Mouse (Mus musculus): ENCODE data around the gene Prdx5. TPM values are rescaled to one million over a fixed set of nuclear protein-coding genes. Genes with fewer than 3 reads are reported as not detected.

The Prdx5 gene
- polyA plus RNA-seq, 1 experiment from 2014 or later: 117 TPM

GRCm38 (mm10) chr19:6932018-6932417 lies 22.1 kb upstream of the Prdx5 start:
- no peak for ATAC-seq (replicated peaks; ENCODE audit: low FRiP score)
- Histone ChIP-seq H3K4me1 (replicated peaks; ENCODE audit: control insufficient read depth, insufficient read depth, low read length) (peaks cover under 1% of the 10 kb centered on the region; the same call in 1 of the 2 replicates), H3K4me2 (no peak overlapping the region), H3K9me3 (ENCODE audit: control insufficient read depth, low read length) (no peaks in the 10 kb centered on the region), H3K27me3 (replicated peaks; ENCODE audit: control insufficient read depth, insufficient read depth, low read length) (peaks cover 89% of the 10 kb centered on the region), H3K27ac (ENCODE audit: low read depth, low read length) (no peak overlapping the region), H3K36me3 (ENCODE audit: control insufficient read depth, insufficient read depth, low read length) (no peaks in the 10 kb centered on the region), H3K4me3 (ENCODE audit: low read depth, low read length) (no peak overlapping the region), H3K9ac (ENCODE audit: low read depth, low read length) (no peak overlapping the region)
- no peak for DNase-seq (ENCODE audit: low spot score)
- WGBS: 54% methylated on average over 1 of the region's 1 CpGs

- Histone ChIP-seq H3K27me3 (replicated peaks; ENCODE audit: control insufficient read depth, insufficient read depth, low read length) (peaks cover 96% of the 10 kb centered on the region), H3K4me3 (ENCODE audit: low read depth, low read length) (no peak overlapping the region), H3K36me3 (ENCODE audit: control insufficient read depth, insufficient read depth, low read length) (no peaks in the 10 kb centered on the region), H3K4me2 (no peak overlapping the region), H3K9me3 (ENCODE audit: control insufficient read depth, low read length) (no peaks in the 10 kb centered on the region), H3K9ac (ENCODE audit: low read depth, low read length) (no peak overlapping the region), H3K4me1 (replicated peaks; ENCODE audit: control insufficient read depth, insufficient read depth, low read length) (peaks cover 4% of the 10 kb centered on the region; the same call in 1 of the 2 replicates), H3K27ac (ENCODE audit: low read depth, low read length) (no peak overlapping the region)
- no peak for DNase-seq (ENCODE audit: low spot score)
- WGBS: 0% methylated on average over 1 of the region's 2 CpGs
- ATAC-seq (replicated peaks; ENCODE audit: low FRiP score): no peak
Measured at GRCm38 (mm10) chr19:6931002-6931401, 21.1 kb upstream of the Prdx5 start.

GRCm38 (mm10) chr19:6928080-6928479 lies 18.2 kb upstream of the Prdx5 start:
- H3K4me1 ChIP-seq (replicated peaks; ENCODE audit: control insufficient read depth, insufficient read depth, low read length): peaks cover 16% of the 10 kb centered on the region
- no peak overlapping the region for H3K9ac ChIP-seq (ENCODE audit: low read depth, low read length)
- no peak for DNase-seq (ENCODE audit: low spot score)
- no peaks in the 10 kb centered on the region for H3K9me3 ChIP-seq (ENCODE audit: control insufficient read depth, low read length)
- H3K27me3 ChIP-seq (replicated peaks; ENCODE audit: control insufficient read depth, insufficient read depth, low read length): peaks cover 93% of the 10 kb centered on the region
- H3K4me2 ChIP-seq: no peak overlapping the region
- ATAC-seq (replicated peaks; ENCODE audit: low FRiP score): no peak
- 14% methylated on average over 9 of the region's 9 CpGs for WGBS
- H3K36me3 ChIP-seq (ENCODE audit: control insufficient read depth, insufficient read depth, low read length): no peaks in the 10 kb centered on the region
- no peak overlapping the region for H3K4me3 ChIP-seq (ENCODE audit: low read depth, low read length)
- H3K27ac ChIP-seq (ENCODE audit: low read depth, low read length): no peak overlapping the region

- Histone ChIP-seq H3K4me1 (replicated peaks; ENCODE audit: control insufficient read depth, insufficient read depth, low read length) (peaks cover 25% of the 10 kb centered on the region), H3K4me2 (peak overlapping the region; percentile 56), H3K4me3 (ENCODE audit: low read depth, low read length) (peak overlapping the region; percentile 29; the same call in 1 of the 2 replicates), H3K9me3 (ENCODE audit: control insufficient read depth, low read length) (no peaks in the 10 kb centered on the region), H3K27me3 (replicated peaks; ENCODE audit: control insufficient read depth, insufficient read depth, low read length) (peaks cover 82% of the 10 kb centered on the region), H3K36me3 (ENCODE audit: control insufficient read depth, insufficient read depth, low read length) (no peaks in the 10 kb centered on the region), H3K9ac (ENCODE audit: low read depth, low read length) (no peak overlapping the region), H3K27ac (ENCODE audit: low read depth, low read length) (no peak overlapping the region)
- 11% methylated on average over 26 of the region's 26 CpGs for WGBS
- no peak for ATAC-seq (replicated peaks; ENCODE audit: low FRiP score)
- peak; percentile 42 for DNase-seq (ENCODE audit: low spot score)
Measured at GRCm38 (mm10) chr19:6926559-6927255, 16.8 kb upstream of the Prdx5 start.

GRCm38 (mm10) chr19:6925611-6926329 lies 15.9 kb upstream of the Prdx5 start:
- no peak for ATAC-seq (replicated peaks; ENCODE audit: low FRiP score)
- WGBS: 15% methylated on average over 39 of the region's 40 CpGs
- H3K9me3 ChIP-seq (ENCODE audit: control insufficient read depth, low read length): no peaks in the 10 kb centered on the region
- no peaks in the 10 kb centered on the region for H3K36me3 ChIP-seq (ENCODE audit: control insufficient read depth, insufficient read depth, low read length)
- peak; percentile 39 for DNase-seq (ENCODE audit: low spot score)
- H3K27ac ChIP-seq (ENCODE audit: low read depth, low read length): no peak overlapping the region
- peak overlapping the region; percentile 53 for H3K4me2 ChIP-seq
- peak overlapping the region; percentile 29 for H3K4me3 ChIP-seq (ENCODE audit: low read depth, low read length)
- peaks cover 27% of the 10 kb centered on the region for H3K4me1 ChIP-seq (replicated peaks; ENCODE audit: control insufficient read depth, insufficient read depth, low read length)
- H3K9ac ChIP-seq (ENCODE audit: low read depth, low read length): no peak overlapping the region
- peaks cover 72% of the 10 kb centered on the region for H3K27me3 ChIP-seq (replicated peaks; ENCODE audit: control insufficient read depth, insufficient read depth, low read length)

GRCm38 (mm10) chr19:6925307-6925573 lies 15.3 kb upstream of the Prdx5 start, which contains the start of gene Catsperz:
TSS of gene Catsperz (minus strand) at chr19:6925380.
- DNase-seq (ENCODE audit: low spot score) (no peak), ATAC-seq (replicated peaks; ENCODE audit: low FRiP score) (no peak)
- Histone ChIP-seq H3K4me1 (replicated peaks; ENCODE audit: control insufficient read depth, insufficient read depth, low read length) (peaks cover 32% of the 10 kb centered on the region), H3K36me3 (ENCODE audit: control insufficient read depth, insufficient read depth, low read length) (no peaks in the 10 kb centered on the region), H3K27me3 (replicated peaks; ENCODE audit: control insufficient read depth, insufficient read depth, low read length) (peaks cover 67% of the 10 kb centered on the region), H3K9me3 (ENCODE audit: control insufficient read depth, low read length) (no peaks in the 10 kb centered on the region), H3K4me3 (ENCODE audit: low read depth, low read length) (peak within 1 kb of the TSS; percentile 29), H3K4me2 (peak within 1 kb of the TSS; percentile 53), H3K27ac (ENCODE audit: low read depth, low read length) (no peak within 1 kb of the TSS), H3K9ac (ENCODE audit: low read depth, low read length) (peak within 1 kb of the TSS; percentile 10; the same call in 1 of the 2 replicates)
- 5% methylated on average over 9 of the region's 9 CpGs for WGBS

GRCm38 (mm10) chr19:6924461-6925306 lies 14.8 kb upstream of the Prdx5 start:
- DNase-seq (ENCODE audit: low spot score): peak; percentile 76
- H3K4me3 ChIP-seq (ENCODE audit: low read depth, low read length): peak overlapping the region; percentile 29
- WGBS: 6% methylated on average over 39 of the region's 39 CpGs

GRCm38 (mm10) chr19:6922901-6923735 lies 13.2 kb upstream of the Prdx5 start:
- peak overlapping the region; percentile 97 for H3K4me2 ChIP-seq
- H3K4me3 ChIP-seq (ENCODE audit: low read depth, low read length): peak overlapping the region; percentile 68; the same call in 1 of the 2 replicates
- no peak overlapping the region for H3K27ac ChIP-seq (ENCODE audit: low read depth, low read length)
- ATAC-seq (replicated peaks; ENCODE audit: low FRiP score): no peak
- 55% methylated on average over 6 of the region's 6 CpGs for WGBS
- no peak for DNase-seq (ENCODE audit: low spot score)
- H3K36me3 ChIP-seq (ENCODE audit: control insufficient read depth, insufficient read depth, low read length): peaks cover 5% of the 10 kb centered on the region; the same call in 1 of the 2 replicates
- H3K4me1 ChIP-seq (replicated peaks; ENCODE audit: control insufficient read depth, insufficient read depth, low read length): peaks cover 38% of the 10 kb centered on the region
- no peaks in the 10 kb centered on the region for H3K9me3 ChIP-seq (ENCODE audit: control insufficient read depth, low read length)
- peaks cover 49% of the 10 kb centered on the region for H3K27me3 ChIP-seq (replicated peaks; ENCODE audit: control insufficient read depth, insufficient read depth, low read length)
- H3K9ac ChIP-seq (ENCODE audit: low read depth, low read length): peak overlapping the region; percentile 34; the same call in 1 of the 2 replicates

More at GRCm38 (mm10) chr19:6924461-6925306, 14.8 kb upstream of the Prdx5 start:
- Histone ChIP-seq H3K9ac (ENCODE audit: low read depth, low read length) (peak overlapping the region; percentile 10; the same call in 1 of the 2 replicates), H3K27me3 (replicated peaks; ENCODE audit: control insufficient read depth, insufficient read depth, low read length) (peaks cover 63% of the 10 kb centered on the region), H3K9me3 (ENCODE audit: control insufficient read depth, low read length) (no peaks in the 10 kb centered on the region), H3K36me3 (ENCODE audit: control insufficient read depth, insufficient read depth, low read length) (no peaks in the 10 kb centered on the region), H3K4me1 (replicated peaks; ENCODE audit: control insufficient read depth, insufficient read depth, low read length) (peaks cover 36% of the 10 kb centered on the region), H3K27ac (ENCODE audit: low read depth, low read length) (no peak overlapping the region), H3K4me2 (peak overlapping the region; percentile 53)
- no peak for ATAC-seq (replicated peaks; ENCODE audit: low FRiP score)

Data from liver, embryonic 11.5 days (tissue).